Mouse (Mus musculus): ENCODE results near the gene Myb. TPM values are rescaled to one million over a fixed set of nuclear protein-coding genes. Genes with fewer than 3 reads are reported as not detected.

Gene Myb
- polyA plus RNA-seq, 1 experiment from 2014 or later: 5.3 TPM

DNA sequence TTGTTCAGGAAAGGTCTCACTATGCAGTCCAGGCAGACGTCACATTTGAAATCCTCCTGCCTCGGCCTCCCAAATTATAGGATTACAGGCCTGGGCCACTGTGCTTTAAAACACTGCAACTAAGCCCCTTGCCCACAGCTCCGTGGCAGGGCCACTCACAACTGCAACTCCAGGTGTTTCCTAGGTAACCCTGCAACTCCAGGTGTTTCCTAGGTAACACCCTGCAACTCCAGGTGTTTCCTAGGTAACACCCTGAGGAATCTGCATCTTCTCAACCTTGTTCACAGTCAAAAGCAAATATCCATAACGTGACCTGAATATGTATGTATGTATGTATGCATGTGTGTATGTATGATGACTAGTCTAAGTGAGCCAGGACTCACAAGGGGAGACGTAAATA lies 75.7 kb downstream of the Myb start:
- Histone ChIP-seq H3K36me3 (replicated peaks) (no peaks in the 10 kb centered on the region; the same call in 1 of the 2 replicates), H3K4me3 (no peak overlapping the region), H3K27me3 (replicated peaks; ENCODE audit: low read depth, poor library complexity, severe bottlenecking) (no peaks in the 10 kb centered on the region), H3K27ac (replicated peaks) (no peak overlapping the region), H3K9me3 (no peaks in the 10 kb centered on the region), H3K4me1 (peaks cover 10% of the 10 kb centered on the region)
- DNase-seq (ENCODE audit: low spot score): no peak
- 80% methylated on average over 5 of the region's 5 CpGs for WGBS

- Histone ChIP-seq H3K4me3 (no peak overlapping the region), H3K4me1 (peaks cover 10% of the 10 kb centered on the region), H3K9me3 (no peaks in the 10 kb centered on the region), H3K27ac (replicated peaks) (no peak overlapping the region), H3K27me3 (replicated peaks; ENCODE audit: low read depth, poor library complexity, severe bottlenecking) (no peaks in the 10 kb centered on the region), H3K36me3 (replicated peaks) (no peaks in the 10 kb centered on the region; the same call in 1 of the 2 replicates)
- DNase-seq (ENCODE audit: low spot score): no peak
- 80% methylated on average over 8 of the region's 8 CpGs for WGBS
These were observed 77.3 kb downstream of the Myb start for GRCm38 (mm10) chr10:21083391-21083918.

DNA sequence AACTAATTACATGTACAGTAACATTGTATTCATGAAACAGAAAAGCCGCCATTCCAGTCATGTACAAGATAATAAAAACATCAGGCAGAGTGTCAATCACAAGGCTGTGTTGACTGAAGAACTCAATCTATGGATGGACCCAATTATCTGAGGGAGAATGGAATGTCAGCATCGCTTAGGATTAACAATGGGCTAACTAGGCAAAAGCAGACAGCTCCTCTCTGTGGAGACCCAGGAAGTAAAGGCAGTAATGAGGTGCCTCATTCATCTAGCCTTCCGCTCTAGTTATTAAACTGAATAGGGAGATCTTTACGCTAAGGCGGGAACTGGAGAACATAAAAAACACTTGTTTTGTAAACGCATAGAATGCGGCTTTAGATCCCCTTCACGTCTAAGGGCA lies 78.3 kb downstream of the Myb start:
- Histone ChIP-seq H3K36me3 (replicated peaks) (no peaks in the 10 kb centered on the region; the same call in 1 of the 2 replicates), H3K9me3 (no peaks in the 10 kb centered on the region), H3K27me3 (replicated peaks; ENCODE audit: low read depth, poor library complexity, severe bottlenecking) (no peaks in the 10 kb centered on the region), H3K27ac (replicated peaks) (no peak overlapping the region), H3K4me1 (peaks cover 10% of the 10 kb centered on the region), H3K4me3 (no peak overlapping the region)
- WGBS: 54% methylated on average over 8 of the region's 8 CpGs
- no peak for DNase-seq (ENCODE audit: low spot score)

DNA sequence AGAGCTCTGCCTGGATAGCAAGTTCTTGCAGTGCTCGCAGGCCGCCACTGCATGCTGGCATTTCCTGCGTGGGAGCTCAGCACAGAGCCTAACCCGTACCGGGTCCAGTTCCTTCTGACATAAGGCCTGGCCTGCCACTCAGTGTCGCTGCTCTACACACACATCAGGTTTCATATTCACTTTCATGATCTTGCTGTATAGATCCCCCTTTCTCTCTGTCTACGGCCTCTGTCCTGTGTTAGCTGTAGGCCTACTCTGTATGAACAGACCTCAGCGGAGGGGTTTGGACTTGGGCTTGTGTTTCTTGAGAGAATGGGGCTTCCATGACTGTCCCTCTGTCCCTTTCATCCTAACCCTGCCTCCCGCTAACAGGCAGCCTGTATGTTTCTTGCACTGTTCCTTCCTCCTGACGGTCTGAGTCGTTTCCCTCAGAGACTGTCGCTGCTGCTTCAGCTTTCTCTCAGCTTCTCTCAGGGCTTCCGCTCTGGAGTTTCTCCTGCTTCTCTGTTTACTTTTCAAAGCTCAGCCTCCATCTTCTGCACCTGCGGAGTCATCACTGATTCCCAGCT lies 83.5 kb downstream of the Myb start:
- DNase-seq (ENCODE audit: low spot score): no peak
- 78% methylated on average over 14 of the region's 14 CpGs for WGBS
- Histone ChIP-seq H3K4me3 (no peak overlapping the region), H3K4me1 (no peaks in the 10 kb centered on the region), H3K27me3 (replicated peaks; ENCODE audit: low read depth, poor library complexity, severe bottlenecking) (no peaks in the 10 kb centered on the region), H3K9me3 (no peaks in the 10 kb centered on the region), H3K36me3 (replicated peaks) (no peaks in the 10 kb centered on the region; the same call in 1 of the 2 replicates), H3K27ac (replicated peaks) (no peak overlapping the region)

- Histone ChIP-seq H3K36me3 (replicated peaks) (no peaks in the 10 kb centered on the region; the same call in 1 of the 2 replicates), H3K27ac (replicated peaks) (no peak overlapping the region), H3K4me1 (no peaks in the 10 kb centered on the region), H3K9me3 (no peaks in the 10 kb centered on the region), H3K27me3 (replicated peaks; ENCODE audit: low read depth, poor library complexity, severe bottlenecking) (no peaks in the 10 kb centered on the region), H3K4me3 (no peak overlapping the region)
- WGBS: 92% methylated on average over 7 of the region's 7 CpGs
- DNase-seq (ENCODE audit: low spot score): no peak
These were observed 84.1 kb downstream of the Myb start for GRCm38 (mm10) chr10:21076731-21077130.

- Histone ChIP-seq H3K9me3 (no peaks in the 10 kb centered on the region), H3K4me3 (no peak overlapping the region), H3K27me3 (replicated peaks; ENCODE audit: low read depth, poor library complexity, severe bottlenecking) (no peaks in the 10 kb centered on the region), H3K4me1 (no peaks in the 10 kb centered on the region), H3K27ac (replicated peaks) (no peak overlapping the region), H3K36me3 (replicated peaks) (no peaks in the 10 kb centered on the region; the same call in 1 of the 2 replicates)
- 96% methylated on average over 1 of the region's 1 CpGs for WGBS
- DNase-seq (ENCODE audit: low spot score): no peak
These were observed 84.6 kb downstream of the Myb start for GRCm38 (mm10) chr10:21076137-21076536.

Other genes starting within 250 kb of the Myb start
- 13.2 and 13.6 TPM in 2 replicates for gene Ahi1, start 208.4 kb downstream of the Myb start, polyA plus RNA-seq (2016; fragmentation: Nextera tagmentation; extraction: Ambion mirVana)
- gene Hbs1l, start 135.0 kb upstream of the Myb start, polyA plus RNA-seq (2016; fragmentation: Nextera tagmentation; extraction: Ambion mirVana): 121 and 129 TPM in 2 replicates
- 0.08 and 0.10 TPM in 2 replicates for gene Aldh8a1, start 216.3 kb upstream of the Myb start, polyA plus RNA-seq (2016; fragmentation: Nextera tagmentation; extraction: Ambion mirVana)

All from embryonic facial prominence, embryonic 10.5 days (tissue).